Mouse (Mus musculus) cerebellum, postnatal 4 days (tissue): ENCODE data around the gene Lhx3.
A peak's percentile ranks its signal among the peaks of the same experiment; 100 is the strongest.

Experiments used
- DNase-seq, 2 experiments: peaks; one replicate each; pipeline ENCODE4 v3.0.0; 2022; ENCODE audit warnings: low spot score in 2 of 2, mixed read lengths in 1 of 2

Gene Lhx3

GRCm38 (mm10) chr2:26201926-26202848, 5.9 kb downstream of the Lhx3 start:
- DNase-seq = no peak

- DNase-seq = no peak
Measured at GRCm38 (mm10) chr2:26198488-26198887, 9.6 kb downstream of the Lhx3 start.

GRCm38 (mm10) chr2:26194552-26195339, 13.3 kb downstream of the Lhx3 start:
- DNase-seq = no peak

GRCm38 (mm10) chr2:26188517-26188916, 19.6 kb downstream of the Lhx3 start:
- DNase-seq = no peak

GRCm38 (mm10) chr2:26184352-26184751, 23.7 kb downstream of the Lhx3 start:
- DNase-seq = no peak

GRCm38 (mm10) chr2:26182646-26183045, 25.4 kb downstream of the Lhx3 start:
- peak; percentile 48 to 70 for DNase-seq

- DNase-seq = no peak
Measured at GRCm38 (mm10) chr2:26177189-26177588, 30.9 kb downstream of the Lhx3 start.

- no peak for DNase-seq
Measured at GRCm38 (mm10) chr2:26176731-26177130, 31.4 kb downstream of the Lhx3 start.

GRCm38 (mm10) chr2:26175191-26175590, 32.9 kb downstream of the Lhx3 start:
- no peak for DNase-seq

- DNase-seq = no peak
Measured at GRCm38 (mm10) chr2:26172166-26172565, 35.9 kb downstream of the Lhx3 start.

GRCm38 (mm10) chr2:26170376-26170775, 37.7 kb downstream of the Lhx3 start:
- DNase-seq = no peak

- DNase-seq = no peak
Measured at GRCm38 (mm10) chr2:26168843-26169579, 39.1 kb downstream of the Lhx3 start.

- DNase-seq = no peak
Measured at GRCm38 (mm10) chr2:26166890-26167289, 41.2 kb downstream of the Lhx3 start.

- DNase-seq = peak in 1 of 2 experiments; percentile 59
Measured at GRCm38 (mm10) chr2:26158064-26158463, 50.0 kb downstream of the Lhx3 start.

GRCm38 (mm10) chr2:26156191-26156977, 51.7 kb downstream of the Lhx3 start:
- peak in 1 of 2 experiments; percentile 72 for DNase-seq

- no peak for DNase-seq
Measured at GRCm38 (mm10) chr2:26155737-26156136, 52.4 kb downstream of the Lhx3 start.

GRCm38 (mm10) chr2:26154586-26154985, 53.5 kb downstream of the Lhx3 start:
- DNase-seq = no peak

- DNase-seq = peak in 1 of 2 experiments; percentile 53
Measured at GRCm38 (mm10) chr2:26153909-26154340, 54.2 kb downstream of the Lhx3 start.

GRCm38 (mm10) chr2:26153295-26153694, 54.8 kb downstream of the Lhx3 start:
- peak in 1 of 2 experiments; percentile 59 for DNase-seq
